Mouse (Mus musculus): ENCODE data around the gene Plpp6. TPM values are rescaled to one million over a fixed set of nuclear protein-coding genes. Genes with fewer than 3 reads are reported as not detected.
"Not testable (repeated sequence)": the region's sequence is repeated elsewhere in the genome, so short reads cannot be mapped to it uniquely, and the experiment has no call there.

Gene Plpp6
- total RNA-seq, 1 experiment from 2014 or later: 43.3 TPM

GRCm38 (mm10) chr19:28989515-28989914, 25.8 kb downstream of the Plpp6 start:
- DNase-seq: no peak

- DNase-seq: peak; percentile 99
These were observed 26.4 kb downstream of the Plpp6 start, which contains the start of gene Cdc37l1 for GRCm38 (mm10) chr19:28990194-28990589. Gene Cdc37l1 (plus strand): TSS chr19:28990352.

DNA sequence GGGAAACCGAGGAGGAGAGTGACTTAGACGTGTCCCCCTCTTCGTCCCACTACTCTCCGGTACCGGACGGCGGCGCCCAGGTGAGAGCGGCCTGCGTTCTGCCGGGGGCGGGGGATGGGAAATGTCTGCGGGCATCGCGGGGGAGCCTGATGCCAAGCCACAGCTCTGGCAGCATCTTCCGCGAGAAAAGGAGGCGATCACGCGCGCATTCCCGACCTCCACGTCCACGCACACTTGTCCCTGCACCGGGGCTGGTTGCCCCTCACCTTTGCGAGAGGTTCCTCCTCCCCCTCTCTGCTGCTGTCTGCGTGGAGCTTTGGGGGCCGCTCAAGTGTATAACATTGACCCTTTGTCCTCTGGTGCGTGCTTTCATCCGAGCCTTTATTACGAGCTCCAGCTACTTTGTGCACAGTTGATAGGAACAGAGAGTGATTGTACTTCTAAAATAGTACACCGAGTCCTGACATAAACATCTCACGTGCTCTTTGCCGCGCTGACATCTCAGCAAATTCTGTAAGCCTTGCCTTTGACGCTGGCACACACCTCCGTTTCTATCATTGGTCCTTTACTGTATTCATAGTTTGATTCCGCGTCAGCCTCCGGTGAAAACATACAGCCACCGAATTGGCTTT, 27.0 kb downstream of the Plpp6 start:
- DNase-seq: no peak

DNA sequence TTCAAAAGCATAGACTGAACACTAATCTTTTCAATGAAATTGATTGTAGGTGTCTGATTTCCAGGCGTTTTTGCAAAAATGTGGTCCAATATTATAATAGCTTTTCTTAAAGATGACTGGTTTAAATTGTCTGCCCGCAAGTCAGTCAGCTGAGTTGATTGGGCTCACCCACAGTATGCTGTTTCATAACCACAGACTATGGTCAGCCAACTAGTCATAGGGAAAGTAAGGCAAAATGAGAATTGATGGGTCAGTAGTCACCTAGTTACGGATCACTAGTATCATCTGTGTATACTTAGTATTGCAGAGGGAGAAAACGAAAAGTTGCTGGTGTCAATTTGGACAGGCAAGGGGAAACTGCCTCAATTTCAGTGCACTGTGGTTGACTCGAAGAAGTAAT, 27.6 kb downstream of the Plpp6 start:
- no peak for DNase-seq

DNA sequence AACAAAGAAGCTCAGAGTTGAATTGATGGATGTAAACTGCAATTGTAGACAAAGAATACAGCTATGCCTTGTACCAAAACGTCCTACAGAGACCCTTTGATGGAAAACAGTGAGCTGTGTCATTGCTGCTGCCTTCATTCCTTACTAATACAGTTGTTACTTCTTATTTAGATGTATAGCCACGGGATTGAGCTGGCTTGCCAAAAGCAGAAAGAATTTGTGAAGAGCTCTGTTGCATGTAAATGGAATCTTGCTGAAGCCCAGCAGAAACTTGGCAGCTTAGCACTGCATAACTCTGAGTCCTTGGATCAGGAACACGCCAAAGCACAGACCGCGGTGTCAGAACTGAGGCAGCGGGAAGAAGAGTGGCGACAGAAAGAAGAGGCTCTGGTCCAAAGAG, 31.1 kb downstream of the Plpp6 start:
- no peak for DNase-seq

DNA sequence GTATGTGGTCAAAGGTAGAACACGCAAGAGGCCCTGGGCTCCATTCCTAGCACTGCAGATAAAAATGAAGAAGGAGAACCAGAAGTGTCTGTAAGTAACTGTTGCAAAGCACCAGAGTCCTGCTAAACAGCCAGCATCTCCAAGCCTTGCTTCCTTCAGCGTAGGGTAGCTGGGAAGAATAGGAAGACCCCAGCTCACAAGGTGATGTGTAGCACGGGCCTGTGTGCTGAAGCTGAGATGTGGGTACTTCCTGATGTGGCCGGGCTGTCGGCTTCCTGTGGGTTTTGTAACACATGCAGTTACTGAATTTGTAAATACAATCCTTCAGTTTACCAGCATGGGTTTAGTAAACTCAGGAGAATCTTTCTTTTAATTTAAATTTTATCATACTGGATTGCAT, 31.6 kb downstream of the Plpp6 start:
- no peak for DNase-seq

GRCm38 (mm10) chr19:28997976-28998630, 34.4 kb downstream of the Plpp6 start:
- no peak for DNase-seq

GRCm38 (mm10) chr19:29000321-29000720, 36.6 kb downstream of the Plpp6 start:
- not testable (repeated sequence) for DNase-seq

DNA sequence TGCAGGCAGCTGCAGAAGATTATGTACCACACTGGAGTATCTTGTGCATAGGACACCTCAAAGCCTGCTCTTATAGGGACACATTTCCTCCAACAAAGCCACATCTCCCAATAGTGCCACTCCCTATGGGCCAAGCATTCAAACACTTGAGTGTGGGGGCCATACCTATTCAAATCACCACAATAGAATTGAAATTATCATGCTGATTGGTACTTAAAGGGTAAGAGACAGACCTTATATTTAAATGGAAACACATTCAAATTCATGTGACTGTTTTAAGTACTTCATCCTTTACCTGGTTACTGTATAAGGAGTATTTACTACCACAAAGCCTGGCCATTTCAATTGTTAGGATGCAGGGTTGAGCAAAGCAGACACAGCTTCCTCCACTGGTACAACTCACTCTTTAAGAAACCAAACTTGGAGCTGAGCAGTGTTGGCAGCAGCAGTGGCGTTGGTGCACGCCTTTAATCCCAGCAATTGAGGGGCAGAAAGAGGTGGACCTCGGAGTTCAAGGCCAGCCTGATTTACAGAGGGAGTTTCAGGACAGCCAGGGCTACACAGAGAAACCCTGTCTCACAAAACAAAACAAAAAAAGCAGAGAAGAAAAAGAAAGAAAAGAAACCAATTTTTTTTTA, 44.4 kb downstream of the Plpp6 start:
- DNase-seq: no peak

DNA sequence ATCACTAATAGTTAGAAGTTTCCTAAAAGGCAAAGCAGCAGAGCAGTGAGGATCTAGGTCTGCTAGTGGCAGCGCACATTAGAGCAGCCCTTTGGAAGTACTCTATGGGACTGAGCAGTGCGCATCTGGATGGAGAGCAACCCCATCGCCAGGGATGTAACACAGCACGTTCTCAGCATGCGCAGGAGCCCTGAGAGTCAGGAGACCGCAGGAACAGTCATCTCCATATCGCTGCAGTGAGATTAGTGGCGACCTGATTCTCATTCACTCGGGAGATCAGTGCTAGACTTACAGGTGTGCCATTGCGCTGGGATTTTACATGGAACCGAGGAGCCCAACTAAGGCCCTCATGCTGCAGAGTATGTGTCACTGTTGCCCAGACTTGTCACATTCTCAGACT, 45.3 kb downstream of the Plpp6 start:
- DNase-seq: no peak

DNA sequence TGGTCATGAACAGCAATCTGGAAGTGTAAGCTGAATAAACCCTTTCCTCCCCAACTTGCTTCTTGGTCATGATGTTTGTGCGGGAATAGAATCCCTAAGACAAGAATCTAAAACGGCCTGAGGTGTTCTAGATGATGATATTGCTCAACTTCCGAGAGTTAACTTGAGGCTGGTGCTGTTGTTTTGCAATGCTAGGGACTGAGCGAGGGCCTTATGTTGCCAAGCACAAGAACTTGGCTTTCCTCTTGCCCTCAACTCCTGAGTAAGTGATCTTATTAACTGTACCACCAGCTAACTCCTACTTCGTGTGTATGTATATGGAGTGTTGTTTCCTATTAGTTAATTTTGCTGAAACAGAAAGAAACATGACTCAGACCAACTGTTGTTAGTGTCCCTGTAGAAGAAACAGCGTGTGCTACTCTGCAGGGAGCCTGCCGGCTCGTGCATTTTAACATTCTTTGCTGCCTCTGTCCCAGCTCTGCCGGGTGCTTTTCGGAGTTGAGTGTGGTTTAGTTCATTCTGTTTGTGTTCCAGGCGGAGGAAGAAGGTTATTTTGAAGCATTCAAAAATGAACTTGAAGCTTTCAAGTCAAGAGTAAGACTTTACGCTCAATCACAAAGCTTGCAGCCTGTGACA, 47.7 kb downstream of the Plpp6 start:
- no peak for DNase-seq

GRCm38 (mm10) chr19:29014466-29015055, 50.8 kb downstream of the Plpp6 start:
- no peak for DNase-seq

DNA sequence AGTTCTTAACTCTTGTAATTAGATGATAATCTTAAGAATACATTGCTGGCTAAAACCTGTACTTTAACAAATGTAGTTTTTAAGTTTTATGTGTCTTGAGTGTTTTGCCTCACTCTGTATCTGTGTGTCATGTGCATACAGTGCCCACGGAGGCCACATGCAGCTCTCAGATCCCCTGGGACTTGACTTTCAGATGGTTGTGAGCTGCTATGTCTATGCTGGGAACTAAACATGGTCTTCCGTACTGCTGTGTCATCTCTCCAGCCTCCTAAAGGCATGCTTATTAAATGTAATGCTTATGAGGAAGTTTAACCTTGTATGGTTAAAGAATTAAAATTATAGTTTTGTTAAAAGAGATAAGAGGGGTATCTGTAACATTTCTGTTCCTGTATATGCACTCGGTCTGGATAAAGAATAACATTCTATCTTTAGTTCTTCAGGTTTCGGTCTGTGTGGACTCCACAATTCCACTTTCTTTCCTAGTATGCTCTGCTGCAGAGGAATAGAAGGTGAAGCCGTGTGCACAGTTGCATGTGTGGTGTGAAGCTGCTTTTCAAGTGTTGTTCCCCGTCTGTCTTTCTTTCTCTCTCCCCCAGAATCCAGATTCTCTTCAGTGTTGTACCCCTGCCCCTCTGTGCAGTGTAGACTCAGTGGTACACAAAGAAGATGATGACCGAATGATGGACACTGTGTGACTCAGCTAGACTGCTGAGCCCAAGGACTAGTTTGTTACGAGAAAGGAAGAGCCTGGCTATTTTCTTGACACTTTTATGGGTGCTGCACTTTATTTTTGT, 51.9 kb downstream of the Plpp6 start:
- DNase-seq: no peak

GRCm38 (mm10) chr19:29016204-29016765, 52.5 kb downstream of the Plpp6 start:
- DNase-seq: no peak

Other genes with a start within 250 kb of the Plpp6 start
- 0.97 and 1.0 TPM in 2 replicates for gene Slc1a1, start 128.9 kb upstream of the Plpp6 start, total RNA-seq (2021)
- 3.6 and 4.2 TPM in 2 replicates for gene 4430402I18Rik, start 3.8 kb downstream of the Plpp6 start, total RNA-seq (2021)
- gene Cdc37l1, start 26.4 kb downstream of the Plpp6 start, total RNA-seq (2021): 52.2 and 62.0 TPM in 2 replicates
- gene Ak3, start 84.0 kb downstream of the Plpp6 start, total RNA-seq (2021): 240 and 253 TPM in 2 replicates
- gene Rcl1, start 137.4 kb downstream of the Plpp6 start, total RNA-seq (2021): 32.4 and 32.9 TPM in 2 replicates